Mouse (Mus musculus): ENCODE data around the gene 2010315B03Rik.
A peak's percentile ranks its signal among the peaks of the same experiment; 100 is the strongest.
"Not testable (repeated sequence)": the region's sequence is repeated elsewhere in the genome, so short reads cannot be mapped to it uniquely, and the experiment has no call there.

The 2010315B03Rik gene

GRCm38 (mm10) chr9:124312171-124313142 is at the start of gene 2010315B03Rik:
2010315B03Rik (minus strand) TSS chr9:124312696.
- peak; percentile 89 for DNase-seq

- peak; percentile 16 for DNase-seq
These were observed 994 bp downstream of the 2010315B03Rik start for GRCm38 (mm10) chr9:124311502-124311901.

- no peak for DNase-seq
These were observed 24.2 kb downstream of the 2010315B03Rik start for GRCm38 (mm10) chr9:124288329-124288728.

DNA sequence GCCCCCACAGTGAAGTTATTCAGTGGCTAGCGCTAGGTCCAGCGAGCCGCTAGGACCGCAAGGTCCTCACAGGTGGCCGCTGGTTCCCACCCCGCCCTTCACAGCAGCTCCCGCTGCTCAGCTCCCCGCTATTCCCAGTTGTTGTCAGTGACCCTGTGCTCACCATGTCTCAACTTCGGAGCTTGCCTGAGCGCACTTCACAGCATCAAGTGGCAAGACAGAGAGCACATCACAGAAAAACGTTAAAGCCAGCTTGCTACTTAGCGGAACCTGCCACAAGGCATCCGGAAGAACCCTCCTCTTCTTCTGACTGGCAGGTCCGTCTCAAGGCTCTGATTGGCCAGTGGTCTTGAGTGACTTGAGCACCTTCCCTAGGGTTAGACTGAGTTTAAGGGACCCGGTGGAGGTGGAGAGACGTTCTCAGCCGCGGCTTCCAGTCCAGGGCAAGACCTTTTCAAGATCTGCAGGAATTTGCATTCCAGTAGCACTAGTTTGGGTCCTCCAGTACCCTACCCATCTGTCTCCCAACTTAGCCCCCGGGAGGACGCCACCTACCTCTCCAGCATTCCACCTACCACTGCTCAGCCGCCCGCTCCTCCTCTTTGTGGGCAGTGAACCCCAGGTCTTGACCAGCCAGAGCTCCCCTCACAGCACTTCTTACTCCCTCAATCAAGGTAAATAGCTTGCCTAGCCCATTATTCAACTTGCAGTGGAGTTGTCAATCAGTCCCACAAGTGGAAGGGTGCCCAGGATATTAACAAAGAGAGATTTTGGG is 30.4 kb downstream of the 2010315B03Rik start:
- peak; percentile 91 for DNase-seq

- no peak for DNase-seq
These were observed 31.1 kb downstream of the 2010315B03Rik start for GRCm38 (mm10) chr9:124281448-124281791.

GRCm38 (mm10) chr9:124280576-124281447 is 31.7 kb downstream of the 2010315B03Rik start:
- DNase-seq, result peak; percentile 22

- no peak for DNase-seq
These were observed 33.2 kb downstream of the 2010315B03Rik start for GRCm38 (mm10) chr9:124279300-124279699.

DNA sequence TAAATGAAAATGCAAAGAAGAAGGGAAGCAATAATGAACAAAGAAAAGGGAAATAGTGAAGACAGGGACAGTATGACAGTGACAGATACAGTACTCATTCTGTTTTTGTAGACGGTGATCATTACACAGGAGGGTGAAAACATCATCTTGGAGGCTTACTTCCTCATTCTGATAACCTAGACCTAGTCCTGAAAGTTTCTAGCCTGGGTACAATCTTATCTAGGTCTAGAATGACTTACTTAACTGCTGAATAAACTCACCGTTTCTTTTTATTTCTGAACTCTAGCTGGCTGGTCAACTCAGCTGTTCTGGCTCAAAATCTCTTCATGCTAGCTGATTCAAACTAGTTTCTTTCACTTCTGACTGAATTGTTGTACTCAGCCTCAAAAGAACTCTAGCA is 37.4 kb downstream of the 2010315B03Rik start:
- no peak for DNase-seq

DNA sequence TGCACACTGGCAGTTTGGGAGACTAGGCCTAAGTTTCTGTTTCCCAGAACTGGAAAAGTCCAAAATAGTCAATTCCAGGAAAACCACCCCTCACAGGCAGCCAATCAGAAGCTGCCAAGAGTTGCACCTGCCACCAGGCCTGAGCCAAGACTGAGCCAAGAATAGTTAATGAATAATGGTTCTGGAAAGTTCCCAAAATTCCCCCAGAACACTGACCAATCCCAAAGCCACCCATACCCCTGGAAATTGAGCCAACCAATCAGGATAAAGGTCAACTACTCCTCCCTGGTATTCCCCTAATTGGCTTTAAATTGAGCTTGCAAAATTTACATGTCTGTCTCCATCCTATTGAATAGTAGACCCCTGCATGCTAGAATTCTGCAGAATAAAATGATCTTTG is 39.3 kb downstream of the 2010315B03Rik start:
- DNase-seq, result no peak

DNA sequence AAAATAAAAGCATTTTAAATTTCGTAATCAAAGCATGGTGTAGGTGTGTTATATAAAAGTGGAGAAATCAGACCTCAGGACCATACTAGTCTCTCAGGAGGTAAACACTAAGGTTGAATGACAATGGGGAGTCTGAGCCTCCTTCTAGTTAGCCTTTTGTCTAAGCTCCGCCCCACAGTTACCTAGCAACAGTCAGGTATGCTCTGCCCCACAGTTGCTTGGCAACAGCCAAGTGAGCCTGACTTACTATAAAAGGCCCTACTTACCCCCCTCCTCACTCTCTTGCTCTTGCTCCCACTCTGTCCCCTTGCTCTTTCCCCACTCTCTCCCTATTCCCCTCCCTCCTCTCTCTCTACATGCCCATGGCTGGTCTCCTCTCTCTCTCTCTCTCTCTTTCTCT is 44.6 kb downstream of the 2010315B03Rik start:
- DNase-seq, result no peak

DNA sequence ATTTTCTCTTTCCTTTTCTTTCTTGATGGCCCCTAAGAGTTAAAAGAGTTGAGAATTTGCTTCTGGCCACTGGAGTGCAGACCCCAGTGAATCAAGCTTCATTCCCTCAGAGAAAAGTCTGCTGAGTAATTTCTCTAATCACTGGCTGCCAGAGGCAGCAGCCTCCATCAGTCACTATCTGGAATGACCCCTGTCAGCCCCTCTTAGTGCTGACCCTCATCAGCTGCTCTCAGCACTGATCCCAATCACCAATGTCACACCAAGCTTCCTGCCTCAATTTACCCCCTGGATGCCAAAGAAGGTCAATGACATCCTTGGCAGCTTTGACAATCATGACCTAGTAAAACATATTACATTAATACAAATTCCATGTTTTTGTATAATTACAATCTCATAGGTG is 45.0 kb downstream of the 2010315B03Rik start:
- DNase-seq, result no peak

- DNase-seq, result no peak
These were observed 49.3 kb downstream of the 2010315B03Rik start for GRCm38 (mm10) chr9:124262987-124263717.

DNA sequence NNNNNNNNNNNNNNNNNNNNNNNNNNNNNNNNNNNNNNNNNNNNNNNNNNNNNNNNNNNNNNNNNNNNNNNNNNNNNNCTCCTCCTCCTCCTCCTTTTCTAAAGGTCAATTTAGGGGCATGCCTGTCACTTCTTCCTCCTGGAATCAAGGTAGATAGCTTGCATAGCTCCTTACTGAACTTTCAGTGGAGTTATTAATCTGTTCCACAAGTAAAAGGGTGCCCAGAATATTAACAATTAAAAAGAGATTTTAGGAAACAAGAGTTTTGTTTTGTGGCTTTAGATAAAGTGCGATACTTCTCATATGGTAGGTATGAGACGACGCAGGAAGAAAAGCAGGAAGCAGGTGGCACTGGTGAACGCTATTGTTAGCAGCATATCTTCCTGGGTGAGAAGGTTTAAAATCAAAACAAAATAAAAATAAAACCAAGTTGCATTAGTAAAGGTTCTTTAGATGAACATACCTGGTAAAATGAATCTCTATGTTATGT is 54.4 kb downstream of the 2010315B03Rik start:
- DNase-seq, result no peak

GRCm38 (mm10) chr9:124257200-124258066 is 55.1 kb downstream of the 2010315B03Rik start:
- DNase-seq, result no peak

DNA sequence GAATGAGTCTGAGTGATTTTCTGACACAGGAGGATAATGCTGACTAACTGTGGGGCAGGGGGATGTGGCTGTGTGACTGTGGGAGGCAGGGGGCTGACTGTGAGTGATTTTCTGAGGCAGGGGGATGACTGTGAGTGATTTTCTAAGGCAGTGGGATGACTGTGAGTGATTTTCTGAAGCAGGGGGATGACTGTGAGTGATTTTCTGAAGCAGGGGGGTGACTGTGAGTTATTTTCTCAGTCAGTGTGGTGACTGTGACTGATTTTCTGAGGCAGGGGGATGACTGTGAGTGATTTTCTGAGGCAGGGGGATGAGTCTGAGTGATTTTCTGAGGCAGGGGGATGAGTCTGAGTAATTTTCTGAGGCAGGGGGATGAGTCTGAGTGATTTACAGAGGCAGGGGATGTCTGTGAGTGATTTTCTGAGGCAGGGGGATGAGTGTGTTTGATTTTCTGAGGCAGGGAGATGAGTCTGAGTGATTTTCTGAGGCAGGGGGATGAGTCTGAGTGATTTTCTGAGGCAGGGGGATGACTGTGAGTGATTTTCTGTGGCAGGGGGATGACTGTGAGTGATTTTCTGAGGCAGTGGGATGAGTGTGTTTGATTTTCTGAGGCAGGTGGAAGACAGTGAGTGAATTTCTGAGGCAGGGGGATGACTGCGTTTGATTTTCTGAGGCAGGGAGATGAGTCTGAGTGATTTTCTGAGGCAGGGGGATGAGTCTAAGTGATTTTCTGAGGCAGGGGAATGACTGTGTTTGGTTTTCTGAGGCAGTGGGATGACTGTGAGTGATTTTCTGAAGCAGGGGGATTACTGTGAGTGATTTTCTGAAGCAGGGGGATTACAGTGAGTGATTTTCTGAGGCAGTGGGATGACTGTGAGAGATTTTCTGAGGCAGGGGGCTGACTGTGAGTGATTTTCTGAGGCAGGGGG is 56.0 kb downstream of the 2010315B03Rik start:
- DNase-seq, result not testable (repeated sequence)

DNA sequence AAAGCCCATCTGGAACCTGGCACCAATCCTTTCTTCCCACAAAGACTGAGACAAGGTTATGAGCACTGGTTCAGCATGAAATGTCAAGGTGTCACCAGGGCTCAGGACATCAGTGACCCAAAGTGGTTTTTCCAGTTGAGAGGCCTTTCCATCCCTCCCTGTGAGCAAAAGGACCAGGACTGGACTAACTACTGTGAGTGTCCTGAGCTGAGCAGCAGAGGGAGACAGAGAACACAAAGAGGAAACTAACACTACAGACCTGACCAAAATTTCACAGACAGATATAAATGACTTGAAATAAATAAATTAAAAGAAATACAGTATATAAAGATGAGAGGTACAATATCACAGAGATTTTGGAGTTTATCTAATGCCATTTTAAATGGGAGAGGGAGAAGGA is 61.1 kb downstream of the 2010315B03Rik start:
- DNase-seq, result no peak
